Mouse (Mus musculus) frontal cortex, postnatal 10 days (tissue): ENCODE results near the gene Haghl.
A peak's percentile ranks its signal among the peaks of the same experiment; 100 is the strongest.

Experiments used
- DNase-seq, 2 experiments: peaks; one replicate each; pipeline ENCODE4 v3.0.0; 2022; ENCODE audit warnings: low spot score in 2 of 2, mixed read lengths in 1 of 2

Gene Haghl

DNA sequence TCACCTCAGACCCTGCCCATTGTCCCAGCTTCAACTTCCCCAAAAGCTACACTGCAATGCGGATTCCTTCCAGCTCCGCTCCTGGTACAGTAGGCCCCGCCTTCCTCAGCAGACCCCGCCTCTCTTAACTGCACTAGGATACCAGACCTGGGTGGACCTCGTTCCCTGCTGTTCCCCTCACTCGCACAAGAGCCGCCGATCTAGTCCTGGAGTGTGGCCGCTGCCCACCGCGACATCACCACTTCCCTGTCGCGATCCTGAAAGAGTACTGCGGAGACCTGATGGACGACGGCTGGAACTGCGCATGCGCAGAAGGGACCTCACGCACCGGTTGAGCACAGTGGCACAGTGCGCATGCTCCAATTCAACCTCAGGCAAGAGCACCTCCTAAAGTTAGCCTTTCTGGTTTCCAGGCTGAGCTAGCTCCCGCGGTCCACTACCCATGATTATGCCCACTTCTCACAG lies at the start of gene Haghl:
Haghl (minus strand) TSS at position 393 of the 465 bp plus-strand sequence.
- peak; percentile 90 to 95 for DNase-seq

DNA sequence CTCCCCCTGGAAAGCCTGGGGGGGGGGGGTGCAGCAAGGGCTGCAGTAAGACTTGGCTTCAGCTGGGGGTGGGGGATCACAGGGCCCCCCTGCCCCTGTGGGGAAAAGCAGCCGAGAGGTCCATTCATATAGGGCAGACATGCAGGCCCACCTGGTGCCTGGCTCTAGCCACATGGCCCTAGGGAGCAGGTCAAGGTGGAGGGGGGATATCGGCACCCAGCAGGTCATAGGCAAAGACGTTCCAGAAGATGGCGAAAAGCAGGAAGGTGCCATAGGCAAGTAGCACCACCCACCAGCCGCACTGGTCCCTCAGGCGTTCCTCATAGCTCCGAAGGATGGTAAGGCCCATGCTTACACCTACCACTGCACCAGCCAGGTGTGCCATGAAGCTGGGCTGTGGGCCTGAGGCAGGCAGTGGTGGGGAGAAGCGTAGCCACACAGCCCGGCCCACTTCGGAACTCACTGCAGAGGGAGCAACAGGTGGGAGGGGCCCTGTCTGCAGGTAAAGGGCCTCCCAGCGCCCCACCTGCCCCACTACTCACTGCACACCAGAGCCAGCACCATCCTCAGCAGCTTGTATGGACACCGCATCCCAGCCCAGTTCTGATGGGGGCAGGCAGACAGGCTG lies 49.2 kb upstream of the Haghl start:
- no peak for DNase-seq

DNA sequence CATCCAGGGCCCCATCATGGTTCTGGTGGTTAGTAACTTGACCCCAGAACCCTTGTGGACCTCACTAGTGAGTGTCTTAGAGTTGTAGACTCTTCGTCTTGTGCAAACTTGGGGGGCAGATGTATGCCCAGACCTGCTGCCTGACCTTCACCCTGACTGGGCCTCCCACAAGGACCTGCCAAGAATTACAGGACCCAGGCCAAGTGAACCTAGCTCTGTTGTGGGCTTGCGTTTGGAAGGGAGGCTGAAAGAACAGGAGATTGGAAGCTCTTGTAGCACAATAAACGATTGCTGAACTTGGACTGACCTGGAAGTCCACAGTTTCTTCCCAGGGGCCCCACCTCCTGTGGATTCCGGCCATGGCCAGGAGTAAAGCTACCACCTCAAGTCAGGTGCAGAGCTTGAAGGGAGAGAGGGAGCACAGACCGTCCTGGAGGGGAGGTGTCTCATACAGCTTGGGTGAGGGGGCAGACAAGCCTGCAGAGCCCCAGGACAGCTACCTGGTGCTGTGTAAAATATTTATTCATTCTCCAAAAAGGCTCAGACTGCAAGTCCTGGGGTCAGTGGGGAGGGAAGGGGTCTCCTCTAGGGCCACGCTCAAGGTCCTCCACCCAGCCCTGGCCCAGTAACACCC lies 48.6 kb upstream of the Haghl start:
- DNase-seq: no peak

DNA sequence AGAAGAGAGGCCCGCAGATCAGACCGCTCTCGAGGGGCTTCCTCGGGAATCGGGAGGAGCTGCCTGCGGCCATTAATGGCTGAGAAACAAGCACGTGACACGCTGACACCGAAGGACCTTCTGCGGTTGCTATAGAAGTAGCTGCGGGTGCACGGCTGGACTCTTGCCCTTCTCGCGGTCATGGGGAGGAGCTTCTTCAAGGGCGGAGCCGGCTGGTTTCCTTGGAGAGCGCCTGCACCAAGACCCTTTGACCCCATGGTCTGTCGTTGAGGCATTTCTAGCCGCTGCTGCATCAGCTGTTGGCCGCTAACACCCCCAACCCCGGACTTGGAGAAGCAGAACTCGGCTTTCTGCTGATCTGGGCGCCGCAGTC lies 47.8 kb upstream of the Haghl start, which contains the start of gene Stub1:
Stub1 (minus strand) TSS at position 114 of the 373 bp plus-strand sequence.
- DNase-seq: peak; percentile 87 to 90

DNA sequence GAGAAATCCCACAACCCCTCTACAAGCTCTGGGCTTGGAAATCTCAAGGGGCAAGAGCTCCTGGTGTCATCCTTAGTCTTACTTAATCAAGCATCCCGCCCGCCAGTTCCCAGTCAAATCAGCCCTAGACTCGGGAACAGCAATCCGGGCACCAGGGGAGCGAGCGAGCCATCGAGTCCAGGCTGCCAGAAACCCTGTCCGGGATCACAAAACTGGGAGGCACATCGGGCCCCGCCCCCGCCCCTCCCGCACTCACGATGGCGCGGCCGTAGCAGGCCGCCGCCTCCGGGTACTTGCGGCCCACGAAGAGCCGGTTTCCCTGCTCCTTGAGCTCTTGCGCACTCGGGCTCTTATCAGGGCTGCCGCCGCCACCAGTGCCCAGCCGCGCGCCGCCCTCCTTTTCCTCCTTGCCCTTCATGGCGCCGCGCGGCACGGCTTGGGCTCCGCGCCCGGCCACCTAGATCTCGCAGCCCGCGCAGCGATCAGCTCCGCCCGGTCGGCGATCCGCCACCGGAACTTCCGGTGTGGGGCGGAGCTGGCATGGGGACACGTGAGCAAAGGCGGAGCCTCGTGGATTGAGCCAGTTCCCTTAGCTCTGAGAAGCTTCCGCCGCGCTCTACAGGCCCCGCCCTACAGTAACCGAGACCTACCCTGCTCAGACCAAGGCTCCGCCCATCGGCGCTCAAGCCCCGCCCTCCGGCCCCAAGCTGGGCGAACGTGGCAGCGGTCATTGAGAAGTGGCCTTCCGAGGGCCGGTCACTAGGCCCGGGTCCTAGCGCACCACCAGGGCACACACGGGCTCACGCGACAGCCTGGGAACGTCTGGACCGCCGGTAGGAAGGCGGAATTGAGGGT lies 47.2 kb upstream of the Haghl start:
- DNase-seq: peak; percentile 98 to 99

DNA sequence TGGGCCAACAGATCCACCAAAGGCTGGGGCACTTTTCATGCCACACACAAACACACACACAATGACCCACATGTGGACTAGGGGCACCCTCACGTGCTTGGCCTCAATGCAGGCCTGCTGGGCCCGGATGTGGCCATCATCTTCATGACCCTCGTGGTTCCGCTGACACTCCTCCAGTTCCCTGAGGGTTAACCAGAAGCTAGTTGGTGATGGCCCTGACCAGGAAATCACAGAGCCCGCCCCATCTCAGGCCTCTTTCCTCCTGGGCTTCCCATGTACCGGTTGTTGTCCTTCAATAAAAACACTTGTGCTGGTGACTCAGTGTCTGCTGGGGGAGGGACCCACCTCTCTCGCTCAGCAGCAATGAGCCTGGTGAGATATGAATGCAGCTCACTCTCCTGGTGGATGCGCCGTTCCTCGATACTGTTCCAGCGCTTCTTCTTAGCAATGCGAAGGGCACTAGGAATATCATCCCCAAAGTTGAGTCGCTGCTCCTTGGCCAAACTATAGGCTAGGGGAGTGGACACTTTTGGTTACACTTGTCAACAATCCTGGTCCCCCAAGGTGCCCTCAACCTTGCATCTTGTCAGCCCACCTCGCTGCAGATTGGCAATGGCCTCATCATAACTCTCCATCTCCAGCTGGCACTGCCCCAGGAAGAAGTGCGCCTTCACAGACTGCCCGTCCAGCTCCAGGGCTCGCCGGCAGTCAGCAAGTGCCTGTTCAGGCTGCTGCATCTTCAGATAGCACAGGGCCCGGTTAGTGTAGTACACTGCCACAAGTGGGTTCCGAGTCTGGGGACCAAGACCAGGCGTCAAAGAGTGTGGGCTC lies 46.2 kb upstream of the Haghl start:
- no peak for DNase-seq

DNA sequence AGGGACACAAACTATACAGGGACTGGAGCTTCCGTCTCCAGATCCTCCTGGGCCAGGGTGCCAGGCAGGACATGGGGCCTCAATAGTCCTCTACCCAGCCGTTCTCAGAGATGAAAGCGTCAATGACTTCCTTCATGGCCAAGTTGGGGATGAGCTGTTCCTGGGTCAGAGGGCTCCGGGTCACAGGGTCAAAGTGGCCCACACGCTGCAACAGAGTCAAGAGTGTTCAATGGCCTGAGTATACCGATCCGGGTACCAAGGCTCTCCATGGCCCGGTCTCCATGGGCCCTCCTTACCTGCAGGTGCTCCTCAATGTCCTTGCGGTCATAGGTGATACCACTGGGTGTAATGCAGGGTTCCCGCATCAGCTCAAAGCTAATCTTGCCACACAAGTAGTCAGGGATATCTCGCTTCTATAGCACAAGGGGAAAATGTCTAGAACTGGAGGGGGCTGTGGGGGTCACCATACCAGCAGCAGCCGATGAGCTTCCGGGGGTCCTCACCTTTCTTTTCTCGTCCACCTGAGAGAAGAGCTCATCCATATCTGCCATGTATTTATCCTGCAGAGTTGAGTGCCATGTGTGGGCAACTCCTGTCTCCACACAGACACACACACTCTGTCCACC lies 45.4 kb upstream of the Haghl start:
- DNase-seq: no peak

DNA sequence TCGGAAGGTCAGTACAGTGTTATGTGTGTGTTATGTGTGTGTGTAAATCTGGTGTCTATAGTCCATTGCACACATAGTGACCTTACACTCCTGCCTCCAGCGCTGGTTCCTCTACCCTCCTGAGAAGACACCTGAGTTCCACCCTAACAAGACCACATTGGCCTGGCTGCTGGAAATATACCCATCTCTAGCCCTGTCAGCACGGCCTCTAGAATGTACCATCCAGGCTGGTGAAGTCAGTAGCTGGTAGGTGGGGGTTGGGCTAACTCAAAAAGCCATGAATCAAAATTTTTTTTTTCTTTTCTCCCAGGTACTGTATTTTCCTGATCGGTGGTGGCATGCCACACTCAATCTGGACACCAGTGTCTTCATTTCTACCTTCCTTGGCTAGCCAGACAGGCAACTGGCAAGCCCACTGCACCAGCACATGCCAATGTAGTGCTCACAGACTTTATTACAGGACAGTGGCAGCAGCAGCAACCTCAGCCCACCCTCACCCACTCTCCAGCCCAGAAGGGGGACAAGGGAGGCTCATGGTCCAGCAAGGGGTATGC lies 44.8 kb upstream of the Haghl start:
- DNase-seq: no peak

DNA sequence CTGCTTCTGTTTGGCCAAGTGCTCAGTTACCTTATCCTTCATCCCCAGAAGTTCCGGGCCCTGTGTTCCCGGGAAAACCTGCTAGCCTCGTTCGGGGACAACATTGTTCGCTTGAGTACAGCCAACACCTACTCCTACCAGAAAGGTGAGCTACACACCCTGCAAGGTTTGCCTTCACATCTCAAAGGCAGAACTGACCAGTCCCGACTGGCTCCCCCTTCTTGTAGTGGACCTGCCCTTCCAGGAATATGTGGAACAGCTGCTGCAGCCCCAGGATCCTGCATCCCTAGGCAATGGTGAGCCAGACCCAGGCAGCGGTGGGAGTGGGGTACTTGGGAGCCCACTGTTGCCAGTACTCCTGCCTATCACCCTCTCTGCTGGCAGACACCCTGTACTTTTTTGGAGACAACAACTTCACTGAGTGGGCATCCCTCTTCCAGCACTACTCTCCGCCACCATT lies 44.1 kb upstream of the Haghl start:
- no peak for DNase-seq

DNA sequence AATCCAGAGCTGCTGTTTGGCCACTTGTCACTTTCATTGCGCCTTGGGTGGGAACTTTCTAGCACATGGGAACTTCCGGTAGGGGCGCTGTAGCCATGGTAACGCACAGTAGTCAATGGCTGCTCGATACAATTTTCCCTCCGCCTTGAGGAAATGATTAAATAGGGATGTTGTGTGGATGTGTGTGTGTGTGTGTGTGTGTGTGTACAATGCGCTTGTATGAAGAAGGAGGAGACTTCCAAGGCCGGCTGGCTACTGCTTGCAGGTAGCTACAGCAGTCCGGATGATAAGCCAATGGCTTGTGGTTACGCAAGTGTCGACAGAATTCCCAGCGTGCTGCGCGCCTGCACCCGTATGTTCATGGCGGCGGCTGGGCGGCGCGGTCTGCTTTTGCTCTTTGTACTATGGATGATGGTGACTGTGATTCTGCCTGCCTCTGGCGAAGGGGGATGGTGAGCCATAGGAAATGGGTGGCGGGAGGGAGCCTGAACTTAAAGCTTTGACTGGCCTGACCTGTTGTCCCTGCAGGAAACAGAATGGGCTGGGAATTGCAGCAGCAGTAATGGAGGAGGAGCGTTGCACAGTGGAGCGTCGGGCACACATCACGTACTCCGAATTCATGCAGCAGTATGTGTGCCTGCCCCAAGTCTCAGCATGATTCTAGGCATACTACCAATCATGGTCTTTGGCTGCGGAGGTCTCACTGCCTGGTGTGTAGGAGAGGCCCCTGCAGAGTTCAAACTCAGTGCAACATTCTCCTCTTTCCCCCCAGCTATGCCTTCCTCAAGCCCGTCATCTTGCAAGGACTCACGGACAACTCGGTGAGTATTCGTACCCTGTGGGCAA lies 43.5 kb upstream of the Haghl start, which contains the start of gene Jmjd8:
Jmjd8 (plus strand) TSS at position 156 of the 846 bp plus-strand sequence.
- DNase-seq: peak; percentile 75 to 80

DNA sequence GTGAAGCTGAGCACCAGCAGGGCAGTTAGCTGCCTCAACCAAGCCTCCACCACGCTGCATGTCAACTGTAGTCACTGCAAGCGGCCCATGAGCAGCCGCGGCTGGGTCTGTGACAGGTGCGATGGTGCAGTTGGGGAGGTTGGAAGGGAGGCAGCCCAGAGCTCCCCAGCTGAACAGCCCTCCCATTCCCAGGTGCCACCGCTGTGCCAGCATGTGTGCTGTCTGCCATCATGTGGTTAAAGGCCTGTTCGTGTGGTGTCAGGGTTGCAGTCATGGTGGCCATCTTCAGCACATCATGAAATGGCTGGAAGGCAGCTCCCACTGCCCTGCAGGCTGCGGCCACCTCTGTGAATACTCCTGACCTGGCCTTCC lies 42.7 kb upstream of the Haghl start:
- no peak for DNase-seq

DNA sequence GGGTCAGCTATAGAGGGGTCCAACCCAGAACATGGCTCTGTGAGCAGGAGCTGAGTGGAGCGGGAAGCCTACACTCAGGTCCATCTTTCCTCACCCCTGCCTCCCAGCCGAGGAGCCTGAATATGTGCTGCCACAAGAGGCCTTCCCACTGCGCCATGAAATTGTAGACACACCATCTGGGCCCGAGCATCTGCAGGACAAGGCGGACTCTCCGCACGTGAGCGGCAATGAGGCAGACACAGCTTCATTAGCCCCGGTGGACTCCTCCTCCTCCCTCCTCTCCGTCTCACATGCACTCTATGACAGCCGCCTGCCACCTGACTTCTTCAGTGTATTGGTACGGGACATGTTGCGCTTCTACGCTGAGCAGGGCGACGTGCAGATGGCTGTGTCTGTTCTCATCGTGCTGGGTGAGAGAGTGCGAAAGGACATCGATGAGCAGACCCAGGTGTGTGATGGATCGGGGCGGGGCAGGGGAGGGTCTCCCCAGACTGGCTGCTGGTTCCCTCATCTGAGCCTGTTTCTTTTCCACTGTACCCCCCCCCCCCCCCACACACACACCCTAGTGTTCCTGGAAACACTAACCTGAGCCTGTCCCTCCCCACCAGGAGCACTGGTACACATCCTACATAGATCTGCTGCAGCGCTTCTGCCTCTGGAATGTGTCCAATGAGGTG lies 42.2 kb upstream of the Haghl start:
- no peak for DNase-seq

DNA sequence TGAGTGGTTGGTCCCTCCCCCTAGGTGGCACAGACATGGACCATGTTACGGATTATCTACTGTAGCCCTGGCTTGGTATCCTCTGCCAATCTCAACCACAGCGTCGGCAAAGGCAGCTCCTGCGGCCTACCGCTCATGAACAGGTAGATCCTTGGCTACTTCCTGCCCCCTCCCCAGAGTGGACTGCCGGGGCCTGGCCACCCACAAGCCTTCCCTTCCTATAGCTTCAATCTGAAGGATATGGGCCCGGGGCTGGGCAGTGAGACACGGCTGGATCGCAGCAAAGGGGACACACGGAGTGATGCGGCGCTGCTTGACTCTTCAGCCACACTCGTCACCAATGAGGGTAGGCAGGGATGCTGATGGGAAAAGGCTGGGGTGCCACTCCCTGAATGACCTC lies 41.5 kb upstream of the Haghl start:
- DNase-seq: no peak

DNA sequence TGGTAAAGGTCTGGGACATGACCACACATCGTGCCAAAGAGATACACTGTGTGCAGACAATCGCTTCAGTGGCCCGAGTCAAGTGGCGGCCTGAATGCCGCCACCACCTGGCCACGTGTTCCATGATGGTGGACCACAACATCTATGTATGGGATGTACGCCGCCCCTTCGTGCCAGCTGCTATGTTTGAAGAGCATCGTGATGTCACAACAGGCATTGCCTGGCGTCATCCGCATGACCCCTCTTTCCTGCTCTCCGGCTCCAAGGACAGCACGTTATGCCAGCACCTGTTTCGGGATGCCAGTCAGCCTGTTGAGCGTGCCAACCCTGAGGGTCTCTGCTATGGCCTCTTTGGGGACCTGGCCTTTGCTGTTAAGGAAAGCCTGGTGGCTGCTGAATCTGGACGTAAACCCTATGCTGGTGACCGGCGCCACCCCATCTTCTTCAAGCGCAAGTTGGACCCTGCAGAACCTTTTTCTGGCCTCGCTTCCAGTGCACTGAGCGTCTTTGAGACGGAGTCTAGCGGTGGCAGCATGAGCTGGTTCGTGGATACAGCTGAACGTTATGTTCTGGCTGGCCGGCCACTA lies 40.6 kb upstream of the Haghl start:
- DNase-seq: no peak

DNA sequence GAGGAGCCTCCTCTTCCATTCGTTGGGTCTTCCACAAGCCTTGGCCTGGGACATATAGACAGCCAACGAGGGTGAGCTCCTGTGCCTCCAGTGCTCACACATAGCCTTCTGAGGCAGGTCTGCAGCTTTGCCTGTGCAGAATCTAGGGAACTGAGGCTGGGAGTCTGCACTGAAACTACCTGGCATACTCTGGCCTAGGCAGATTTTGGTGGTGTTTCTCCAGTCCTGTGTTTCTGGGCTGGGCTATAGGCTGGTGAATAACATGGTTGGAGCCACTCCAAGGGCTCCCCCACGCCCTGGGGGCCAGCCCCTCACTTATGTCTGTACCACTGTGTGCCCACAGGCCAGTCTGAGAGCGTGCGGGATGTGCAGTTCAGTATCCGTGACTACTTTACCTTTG lies 39.8 kb upstream of the Haghl start:
- DNase-seq: no peak

DNA sequence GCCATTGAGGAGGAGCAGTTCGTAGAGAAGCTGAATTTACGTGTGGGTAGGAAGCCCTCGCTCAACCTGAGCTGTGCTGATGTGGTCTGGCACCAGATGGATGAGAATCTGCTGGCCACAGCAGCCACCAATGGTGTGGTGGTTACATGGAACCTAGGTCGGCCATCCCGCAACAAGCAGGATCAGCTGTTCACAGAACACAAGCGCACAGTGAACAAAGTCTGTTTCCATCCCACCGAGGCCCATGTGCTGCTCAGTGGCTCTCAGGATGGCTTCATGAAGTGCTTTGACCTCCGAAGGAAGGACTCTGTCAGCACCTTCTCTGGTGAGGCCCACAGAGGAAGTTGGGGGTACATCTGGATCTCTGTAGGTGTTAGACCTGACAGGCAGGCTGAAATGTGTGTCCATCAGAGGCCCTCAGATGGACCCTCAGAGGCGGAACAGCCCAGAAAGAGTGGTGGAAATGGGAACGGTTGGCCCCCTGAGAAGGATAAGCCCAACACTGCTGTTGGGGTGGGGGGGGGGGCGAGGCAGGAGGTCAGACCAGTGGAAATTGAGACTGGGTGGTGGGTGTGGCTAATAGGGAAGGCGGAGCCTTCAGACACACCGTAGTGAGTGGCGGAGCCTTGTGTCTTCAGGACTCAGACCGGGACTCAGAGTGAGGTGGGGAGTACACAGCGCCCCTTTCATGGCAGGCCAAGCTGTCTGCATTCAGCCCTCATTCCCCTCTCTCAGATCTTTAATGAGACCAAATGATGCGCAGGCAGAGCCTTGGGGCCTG lies 39.1 kb upstream of the Haghl start:
- no peak for DNase-seq

DNA sequence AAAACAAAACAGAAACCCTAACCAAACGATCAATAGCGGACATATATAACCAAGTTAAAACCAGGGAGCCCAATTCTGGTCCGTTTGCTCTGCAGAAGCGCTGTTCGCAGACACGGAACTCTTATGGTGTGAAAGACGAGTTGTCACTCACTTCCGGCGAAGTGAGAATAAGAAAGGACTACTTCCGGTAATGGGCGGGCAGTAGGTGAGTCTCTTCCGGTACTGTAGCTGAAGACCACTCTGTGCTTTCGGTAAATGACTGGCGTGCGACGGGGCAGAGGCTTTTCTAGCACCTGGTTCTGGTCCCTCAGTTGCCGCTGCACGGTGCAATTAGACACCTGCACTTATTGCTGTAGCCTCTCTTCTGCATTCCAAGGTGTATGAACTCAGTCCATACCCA lies 38.0 kb upstream of the Haghl start, which contains the start of gene Wdr24:
Wdr24 (plus strand) TSS at position 176 of the 400 bp plus-strand sequence.
- DNase-seq: peak in 1 of 2 experiments; percentile 75
